Mouse (Mus musculus) large intestine, adult 2 months (tissue): ENCODE measurements around the gene Tank. TPM values are rescaled to one million over a fixed set of nuclear protein-coding genes. Genes with fewer than 3 reads are reported as not detected.

Experiments used
- DNase-seq: peaks from one replicate; pipeline ENCODE4 v3.0.0-alpha.2; 2012; ENCODE audit warnings: low read depth, low spot score
- WGBS: fragments of 180-500 bp; shearing (Covaris S2); methylation state at CpG from one replicate; pipeline ENCODE4 v1.1.7; 2018; 5-methylcytosine and 5-hydroxymethylcytosine counted together
- polyA plus RNA-seq: library from polyadenylated mRNA; depleted of rRNA; stranded (reverse); fragments of >200 nt; gene quantifications from 2 replicates; pipeline ENCODE4 v1.2.3, GENCODE M21; 2012

Tank gene
- polyA plus RNA-seq, 1 experiment: 9.6 TPM

GRCm38 (mm10) chr2:61642452-61643368, 64.3 kb downstream of the Tank start:
- 58% methylated on average over 6 of the region's 6 CpGs for WGBS
- DNase-seq: no peak

GRCm38 (mm10) chr2:61651206-61651605, 72.8 kb downstream of the Tank start:
- DNase-seq: no peak
- WGBS: 87% methylated on average over 4 of the region's 4 CpGs

- DNase-seq: no peak
- WGBS: 93% methylated on average over 3 of the region's 3 CpGs
Measured at GRCm38 (mm10) chr2:61651640-61652039, 73.3 kb downstream of the Tank start.

- WGBS: 59% methylated on average over 12 of the region's 12 CpGs
- no peak for DNase-seq
Measured at GRCm38 (mm10) chr2:61655046-61655381, 76.6 kb downstream of the Tank start.

- no peak for DNase-seq
- 3% methylated on average over 46 of the region's 46 CpGs for WGBS
Measured at GRCm38 (mm10) chr2:61655382-61656281, 77.2 kb downstream of the Tank start.

- WGBS: 8% methylated on average over 85 of the region's 85 CpGs
- no peak for DNase-seq
Measured at GRCm38 (mm10) chr2:61656421-61657411, 78.3 kb downstream of the Tank start.

GRCm38 (mm10) chr2:61659254-61659653, 80.9 kb downstream of the Tank start:
- no peak for DNase-seq
- 95% methylated on average over 2 of the region's 2 CpGs for WGBS

GRCm38 (mm10) chr2:61662833-61663232, 84.4 kb downstream of the Tank start:
- DNase-seq: no peak
- WGBS: 80% methylated on average over 10 of the region's 10 CpGs

- 67% methylated on average over 10 of the region's 10 CpGs for WGBS
- no peak for DNase-seq
Measured at GRCm38 (mm10) chr2:61663573-61664241, 85.3 kb downstream of the Tank start.

- DNase-seq: no peak
- 81% methylated on average over 7 of the region's 7 CpGs for WGBS
Measured at GRCm38 (mm10) chr2:61667420-61667819, 89.0 kb downstream of the Tank start.

- WGBS: 25% methylated on average over 4 of the region's 4 CpGs
- peak; percentile 25 for DNase-seq
Measured at GRCm38 (mm10) chr2:61668260-61668659, 89.9 kb downstream of the Tank start.

GRCm38 (mm10) chr2:61674555-61674954, 96.2 kb downstream of the Tank start:
- DNase-seq: no peak
- 93% methylated on average over 3 of the region's 3 CpGs for WGBS

- WGBS: 84% methylated on average over 1 of the region's 1 CpGs
- no peak for DNase-seq
Measured at GRCm38 (mm10) chr2:61681572-61681971, 103.2 kb downstream of the Tank start.

GRCm38 (mm10) chr2:61686533-61686932, 108.1 kb downstream of the Tank start:
- DNase-seq: no peak
- 83% methylated on average over 1 of the region's 1 CpGs for WGBS

- WGBS: 76% methylated on average over 3 of the region's 3 CpGs
- DNase-seq: no peak
Measured at GRCm38 (mm10) chr2:61689086-61689485, 110.7 kb downstream of the Tank start.
